Mouse (Mus musculus) testis, adult 2 months (tissue): ENCODE data around the gene Tmem151a. TPM values are rescaled to one million over a fixed set of nuclear protein-coding genes. Genes with fewer than 3 reads are reported as not detected.

ENCODE experiments used
- H3K27ac ChIP-seq: fragments of 200-500 bp; 2 replicates; pipeline ENCODE4 v1.5.1; 2012; ENCODE audit warnings: low read depth, low read length; ENCODE audit not compliant: control insufficient read depth, insufficient read depth
- H3K27me3 ChIP-seq: fragments of 200-500 bp; 2 replicates; pipeline ENCODE4 v1.6.1; 2012; ENCODE audit warnings: mild to moderate bottlenecking, low read length, moderate library complexity; ENCODE audit not compliant: control insufficient read depth, insufficient read depth
- H3K36me3 ChIP-seq: fragments of 200-500 bp; 2 replicates; pipeline ENCODE4 v1.6.1; 2012; ENCODE audit warnings: mild to moderate bottlenecking, low read length; ENCODE audit not compliant: control insufficient read depth, insufficient read depth
- H3K4me1 ChIP-seq: fragments of 200-500 bp; 2 replicates; pipeline ENCODE4 v1.6.1; 2012; ENCODE audit warnings: low read length; ENCODE audit not compliant: control insufficient read depth, insufficient read depth
- H3K4me3 ChIP-seq: fragments of 200-500 bp; 2 replicates; pipeline ENCODE4 v1.5.1; 2012; ENCODE audit warnings: low read depth, mild to moderate bottlenecking, low read length, moderate library complexity, mixed read lengths; ENCODE audit not compliant: control insufficient read depth
- CTCF ChIP-seq: fragments of 200-500 bp; IDR thresholded peaks from 2 replicates; pipeline ENCODE4 v1.5.1; 2012; ENCODE audit warnings: low read depth, mild to moderate bottlenecking, inconsistent platforms, low read length, moderate library complexity; ENCODE audit not compliant: control insufficient read depth, insufficient read depth, insufficient replicate concordance
- POLR2A ChIP-seq: fragments of 200-500 bp; IDR thresholded peaks from 2 replicates; pipeline ENCODE4 v1.6.1; 2012; ENCODE audit warnings: low read depth, mild to moderate bottlenecking, inconsistent platforms, low read length, moderate library complexity; ENCODE audit not compliant: control insufficient read depth
- polyA plus RNA-seq: library from polyadenylated mRNA; depleted of rRNA; stranded (reverse); fragments of >200 nt; gene quantifications from 2 replicates; pipeline ENCODE4 v1.2.3, GENCODE M21; 2012

The Tmem151a gene
- polyA plus RNA-seq, 1 experiment = 22.5 TPM

- Histone ChIP-seq H3K27ac (no peak overlapping the region), H3K4me1 (peaks cover 14% of the 10 kb centered on the region), H3K27me3 (no peaks in the 10 kb centered on the region), H3K4me3 (no peak overlapping the region), H3K36me3 (no peaks in the 10 kb centered on the region)
- TF ChIP-seq POLR2A = no peak
- no peak for TF ChIP-seq CTCF
These were observed 20.2 kb downstream of the Tmem151a start for GRCm38 (mm10) chr19:5065104-5065503.

GRCm38 (mm10) chr19:5062446-5062845 lies 22.9 kb downstream of the Tmem151a start:
- TF ChIP-seq CTCF (no peak), POLR2A (no peak)
- Histone ChIP-seq H3K4me3 (no peak overlapping the region), H3K27me3 (no peaks in the 10 kb centered on the region), H3K27ac (no peak overlapping the region), H3K4me1 (peaks cover 9% of the 10 kb centered on the region), H3K36me3 (no peaks in the 10 kb centered on the region)

DNA sequence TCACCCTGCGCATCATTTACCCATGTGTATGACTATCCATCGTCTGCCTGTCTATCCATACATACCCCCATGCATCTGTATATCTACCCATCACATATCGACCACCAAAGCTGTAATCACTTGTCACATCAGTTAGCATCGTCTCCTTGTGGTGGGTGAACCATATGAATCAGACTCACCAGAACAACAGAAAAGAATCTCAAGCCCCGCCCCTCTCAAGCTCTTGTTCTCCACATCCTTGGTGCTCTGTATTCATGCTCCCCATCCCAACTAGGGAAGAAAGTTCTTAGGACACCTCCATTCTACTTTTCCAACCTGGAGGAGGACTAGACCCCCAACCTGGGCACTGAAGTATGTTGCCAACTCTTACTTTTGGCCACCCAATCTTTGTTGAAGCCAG lies 23.3 kb downstream of the Tmem151a start:
- TF ChIP-seq CTCF (no peak), POLR2A (no peak)
- H3K4me3 ChIP-seq = no peak overlapping the region
- no peaks in the 10 kb centered on the region for H3K27me3 ChIP-seq
- no peak overlapping the region for H3K27ac ChIP-seq
- no peaks in the 10 kb centered on the region for H3K36me3 ChIP-seq
- H3K4me1 ChIP-seq = peaks cover 5% of the 10 kb centered on the region; the same call in 1 of the 2 replicates

GRCm38 (mm10) chr19:5060365-5061330 lies 24.7 kb downstream of the Tmem151a start:
- Histone ChIP-seq H3K36me3 (no peaks in the 10 kb centered on the region), H3K4me3 (no peak overlapping the region), H3K27ac (no peak overlapping the region), H3K27me3 (no peaks in the 10 kb centered on the region), H3K4me1 (peaks cover 3% of the 10 kb centered on the region; the same call in 1 of the 2 replicates)
- TF ChIP-seq POLR2A (no peak), CTCF (no peak)

DNA sequence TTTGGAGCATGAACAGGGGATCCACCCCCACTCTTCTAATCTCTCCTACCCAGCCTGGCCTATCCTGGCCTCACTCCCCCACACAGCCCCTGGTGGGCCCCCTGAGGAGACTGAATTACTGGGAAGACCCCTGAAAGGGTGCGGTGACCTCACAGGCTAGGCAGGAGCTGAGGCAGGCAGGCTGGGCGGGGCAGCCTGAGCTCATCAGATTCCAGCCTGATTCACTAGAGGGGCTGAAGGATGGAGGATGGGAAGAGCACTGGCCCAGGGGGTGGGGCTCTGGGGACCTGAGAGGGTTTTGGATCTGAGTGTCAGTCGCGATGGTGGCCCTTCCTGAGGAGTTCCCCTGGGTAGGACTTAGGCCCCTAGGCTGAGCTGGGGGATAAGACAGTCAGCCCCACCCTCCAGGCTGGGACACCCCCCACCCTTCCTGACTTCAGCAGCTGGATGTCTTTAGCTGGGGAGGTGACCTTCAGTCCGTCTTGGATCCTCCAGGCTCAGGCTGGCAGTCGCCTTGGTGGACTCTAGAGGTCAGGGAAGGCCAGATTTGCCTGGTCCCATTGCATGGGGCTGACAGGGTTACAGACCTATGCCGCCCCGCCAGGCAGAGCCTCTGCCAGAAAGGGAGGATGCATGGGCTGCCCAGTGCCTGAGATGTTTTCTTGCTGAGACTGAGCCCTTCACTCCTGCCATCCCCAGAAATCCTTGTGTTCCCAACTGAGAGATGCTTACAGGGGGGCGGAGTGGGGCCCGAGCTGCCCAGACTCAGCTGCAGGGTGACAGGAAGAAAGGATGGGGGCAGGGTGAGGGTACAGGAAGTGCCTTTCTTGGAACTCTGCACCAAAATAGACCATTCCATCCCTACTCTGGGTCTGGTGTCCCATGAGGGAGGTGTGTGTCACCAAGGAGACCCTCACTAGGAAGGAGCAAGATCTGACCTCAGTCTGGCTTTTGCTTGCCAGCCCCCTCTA lies 26.2 kb downstream of the Tmem151a start:
- Histone ChIP-seq H3K27ac (no peak overlapping the region), H3K36me3 (no peaks in the 10 kb centered on the region), H3K27me3 (no peaks in the 10 kb centered on the region), H3K4me1 (peaks cover 3% of the 10 kb centered on the region; the same call in 1 of the 2 replicates), H3K4me3 (no peak overlapping the region)
- TF ChIP-seq POLR2A (no peak), CTCF (no peak)

- no peaks in the 10 kb centered on the region for H3K36me3 ChIP-seq
- H3K27ac ChIP-seq = no peak overlapping the region
- H3K4me1 ChIP-seq = peaks cover 3% of the 10 kb centered on the region; the same call in 1 of the 2 replicates
- TF ChIP-seq CTCF = no peak
- no peak for TF ChIP-seq POLR2A
- H3K27me3 ChIP-seq = no peaks in the 10 kb centered on the region
- H3K4me3 ChIP-seq = no peak overlapping the region
These were observed 27.2 kb downstream of the Tmem151a start for GRCm38 (mm10) chr19:5057876-5058775.
